Mouse (Mus musculus) bone marrow, adult 2 months (tissue): ENCODE results near the gene Pip4k2c. TPM values are rescaled to one million over a fixed set of nuclear protein-coding genes. Genes with fewer than 3 reads are reported as not detected.

Source experiments
- H3K27ac ChIP-seq: fragments of 200-500 bp; 2 replicates; pipeline ENCODE4 v1.5.1; 2012; ENCODE audit warnings: low read depth, mild to moderate bottlenecking, control low read depth, inconsistent platforms, low read length; ENCODE audit not compliant: control insufficient read depth, poor library complexity, insufficient read depth
- H3K4me1 ChIP-seq: fragments of 200-500 bp; 2 replicates; pipeline ENCODE4 v1.6.1; 2011; ENCODE audit warnings: low read length; ENCODE audit not compliant: control insufficient read depth, insufficient read depth
- H3K4me3 ChIP-seq: fragments of 200-500 bp; replicated peaks from 2 replicates; pipeline ENCODE3; 2011; ENCODE audit warnings: mild to moderate bottlenecking, low read depth, low read length, control low read depth; ENCODE audit not compliant: control insufficient read depth
- CTCF ChIP-seq: fragments of 200-500 bp; IDR thresholded peaks from 2 replicates; pipeline ENCODE4 v1.5.1; 2011; ENCODE audit warnings: low read length, control low read depth; ENCODE audit not compliant: control insufficient read depth, insufficient read depth
- POLR2A ChIP-seq: fragments of 200-500 bp; IDR thresholded peaks from 2 replicates; pipeline ENCODE4 v1.6.1; 2011; ENCODE audit warnings: low read depth, mild to moderate bottlenecking, control low read depth, low read length, borderline replicate concordance; ENCODE audit not compliant: control insufficient read depth
- WGBS: fragments of 180-500 bp; shearing (Covaris S2); methylation state at CpG from one replicate; pipeline ENCODE4 v1.1.7; 2018; 5-methylcytosine and 5-hydroxymethylcytosine counted together
- polyA plus RNA-seq: library from polyadenylated mRNA; stranded (reverse); fragments of >200 nt; gene quantifications from 2 replicates; pipeline ENCODE4 v1.2.4, GENCODE M21; 2011; ENCODE audit warnings: low replicate concordance; ENCODE audit not compliant: missing spikeins, insufficient read depth, insufficient read length

Gene Pip4k2c
- polyA plus RNA-seq, 1 experiment, result 24.9 TPM

GRCm38 (mm10) chr10:127216456-127216855 lies 5.1 kb upstream of the Pip4k2c start:
- no peak overlapping the region for H3K4me3 ChIP-seq
- no peaks in the 10 kb centered on the region for H3K4me1 ChIP-seq
- no peak overlapping the region for H3K27ac ChIP-seq
- WGBS, result 89% methylated on average over 11 of the region's 11 CpGs
- TF ChIP-seq POLR2A, result no peak

- 30% methylated on average over 1 of the region's 1 CpGs for WGBS
Measured at GRCm38 (mm10) chr10:127214422-127214803, 3.0 kb upstream of the Pip4k2c start.

GRCm38 (mm10) chr10:127213704-127214421 lies 2.5 kb upstream of the Pip4k2c start:
- Histone ChIP-seq H3K4me3 (no peak overlapping the region), H3K4me1 (no peaks in the 10 kb centered on the region; the same call in 1 of the 2 replicates), H3K27ac (no peak overlapping the region)
- TF ChIP-seq POLR2A (no peak), CTCF (no peak)
- WGBS, result 85% methylated on average over 13 of the region's 13 CpGs

More at GRCm38 (mm10) chr10:127214422-127214803, 3.0 kb upstream of the Pip4k2c start:
- TF ChIP-seq POLR2A (no peak), CTCF (no peak)
- Histone ChIP-seq H3K27ac (no peak overlapping the region), H3K4me3 (no peak overlapping the region), H3K4me1 (no peaks in the 10 kb centered on the region; the same call in 1 of the 2 replicates)

GRCm38 (mm10) chr10:127213272-127213671 lies 1.9 kb upstream of the Pip4k2c start:
- no peak for TF ChIP-seq POLR2A
- no peak for TF ChIP-seq CTCF
- Histone ChIP-seq H3K27ac (no peak overlapping the region), H3K4me1 (no peaks in the 10 kb centered on the region; the same call in 1 of the 2 replicates), H3K4me3 (no peak overlapping the region)
- 81% methylated on average over 8 of the region's 8 CpGs for WGBS

- Histone ChIP-seq H3K4me3 (peak overlapping the region; percentile 68), H3K4me1 (no peaks in the 10 kb centered on the region; the same call in 1 of the 2 replicates), H3K27ac (peak overlapping the region; percentile 49)
- no peak; the same call in 1 of the 2 replicates for TF ChIP-seq POLR2A
- TF ChIP-seq CTCF, result no peak
- WGBS, result 2% methylated on average over 25 of the region's 25 CpGs
Measured at GRCm38 (mm10) chr10:127210961-127211405, 402 bp downstream of the Pip4k2c start.

GRCm38 (mm10) chr10:127209928-127210570 lies 1.3 kb downstream of the Pip4k2c start:
- H3K27ac ChIP-seq, result no peak overlapping the region
- H3K4me1 ChIP-seq, result no peaks in the 10 kb centered on the region; the same call in 1 of the 2 replicates
- WGBS, result 80% methylated on average over 13 of the region's 13 CpGs
- TF ChIP-seq CTCF, result no peak
- H3K4me3 ChIP-seq, result peak overlapping the region; percentile 68

- WGBS, result 85% methylated on average over 4 of the region's 4 CpGs
- TF ChIP-seq CTCF (no peak), POLR2A (no peak)
- Histone ChIP-seq H3K4me3 (no peak overlapping the region), H3K27ac (no peak overlapping the region), H3K4me1 (no peaks in the 10 kb centered on the region; the same call in 1 of the 2 replicates)
Measured at GRCm38 (mm10) chr10:127208921-127209320, 2.5 kb downstream of the Pip4k2c start.

GRCm38 (mm10) chr10:127205373-127205772 lies 6.0 kb downstream of the Pip4k2c start:
- Histone ChIP-seq H3K27ac (peak overlapping the region; percentile 86), H3K4me1 (no peaks in the 10 kb centered on the region; the same call in 1 of the 2 replicates), H3K4me3 (peak overlapping the region; percentile 17)
- 66% methylated on average over 10 of the region's 10 CpGs for WGBS
- TF ChIP-seq POLR2A (0 out of 2 replicates have a peak, but pooled peaks have one; percentile 22), CTCF (no peak)

- Histone ChIP-seq H3K4me3 (no peak overlapping the region), H3K4me1 (no peaks in the 10 kb centered on the region; the same call in 1 of the 2 replicates), H3K27ac (peak overlapping the region; percentile 62; the same call in 1 of the 2 replicates)
- TF ChIP-seq POLR2A, result no peak
- TF ChIP-seq CTCF, result no peak
- 60% methylated on average over 5 of the region's 5 CpGs for WGBS
Measured at GRCm38 (mm10) chr10:127204589-127204988, 6.8 kb downstream of the Pip4k2c start.
